Mouse (Mus musculus): ENCODE data around the gene Rsph10b.

GRCm38 (mm10) chr5:143933414-143933813, 579 bp downstream of the Rsph10b start:
- no peak for TF ChIP-seq POLR2A (IDR thresholded peaks at IDR 0.05; ENCODE audit: extremely low read depth, insufficient read depth, low read length)
- TF ChIP-seq CTCF (IDR thresholded peaks at IDR 0.05; ENCODE audit: extremely low read depth, insufficient read depth, low read length) = no peak
